Mouse (Mus musculus): ENCODE data around the gene Casp14. TPM values are rescaled to one million over a fixed set of nuclear protein-coding genes. Genes with fewer than 3 reads are reported as not detected.
"Not testable (repeated sequence)": the region's sequence is repeated elsewhere in the genome, so short reads cannot be mapped to it uniquely, and the experiment has no call there.

Gene Casp14
- total RNA-seq, 1 experiment = 0.13 TPM

DNA sequence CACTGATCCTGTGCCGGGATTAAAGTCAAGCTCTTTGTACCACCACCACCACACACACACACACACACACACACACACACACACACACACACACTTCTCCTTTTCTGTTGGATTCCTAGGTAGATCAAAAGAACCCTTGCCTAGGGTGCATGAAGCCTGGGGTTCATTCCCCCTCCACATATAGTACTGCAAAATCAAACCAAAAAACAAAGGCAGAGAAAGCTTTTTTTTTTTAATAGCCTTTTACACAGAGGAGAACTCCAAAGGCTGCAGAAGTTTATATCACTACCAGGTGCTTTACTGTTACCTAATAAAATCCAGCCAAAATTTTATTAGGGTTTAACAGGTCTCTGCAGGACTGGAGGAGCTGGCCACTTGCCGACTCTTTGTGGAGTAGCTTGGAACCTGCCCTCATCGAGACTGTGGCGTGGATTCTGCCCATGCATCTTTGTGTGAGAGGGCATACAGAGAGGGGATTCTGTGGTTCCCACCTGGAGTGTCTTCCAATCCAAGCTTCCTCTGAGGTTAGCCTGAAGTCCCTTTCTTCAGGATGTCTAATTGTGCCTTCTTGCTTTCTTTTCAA is 31.0 kb downstream of the Casp14 start:
- Histone ChIP-seq H3K36me3 (ENCODE audit: control insufficient read depth, insufficient read depth, low read length, poor library complexity, severe bottlenecking) (no peaks in the 10 kb centered on the region), H3K4me3 (ENCODE audit: insufficient read depth in 1 of 2, low read depth in 1 of 2, low read length in 2 of 2, poor library complexity in 1 of 2, severe bottlenecking in 1 of 2) (no peak overlapping the region), H3K9me3 (ENCODE audit: control insufficient read depth, insufficient read depth, low read depth, low read length) (no peaks in the 10 kb centered on the region), H3K27ac (ENCODE audit: insufficient read depth, low read depth, low read length, poor library complexity, severe bottlenecking) (no peak overlapping the region), H3K4me1 (ENCODE audit: control insufficient read depth in 2 of 2, insufficient read depth in 2 of 2, low read length in 2 of 2, poor library complexity in 1 of 2) (no peaks in the 10 kb centered on the region), H3K9ac (ENCODE audit: insufficient read depth, low read depth, low read length, poor library complexity, severe bottlenecking) (no peak overlapping the region)
- no peak for DNase-seq (ENCODE audit: low read depth, low spot score)
- TF ChIP-seq MAFK (IDR thresholded peaks at IDR 0.05; ENCODE audit: insufficient read depth, low read depth, low read length) = no peak
- in situ Hi-C loops (cut with MboI; ENCODE audit: low sequenced_read_pairs in 2 of 2, unreplicated experiment in 2 of 2) = no loop called here

- H3K36me3 ChIP-seq (ENCODE audit: control insufficient read depth, insufficient read depth, low read length, poor library complexity, severe bottlenecking); H3K4me3 ChIP-seq (ENCODE audit: insufficient read depth in 1 of 2, low read depth in 1 of 2, low read length in 2 of 2, poor library complexity in 1 of 2, severe bottlenecking in 1 of 2); in situ Hi-C loops (cut with MboI; ENCODE audit: low sequenced_read_pairs in 2 of 2, unreplicated experiment in 2 of 2); H3K27ac ChIP-seq (ENCODE audit: insufficient read depth, low read depth, low read length, poor library complexity, severe bottlenecking); H3K4me1 ChIP-seq (ENCODE audit: control insufficient read depth in 2 of 2, insufficient read depth in 2 of 2, low read length in 2 of 2, poor library complexity in 1 of 2); H3K9me3 ChIP-seq (ENCODE audit: control insufficient read depth, insufficient read depth, low read depth, low read length); DNase-seq (ENCODE audit: low read depth, low spot score); H3K9ac ChIP-seq (ENCODE audit: insufficient read depth, low read depth, low read length, poor library complexity, severe bottlenecking): not testable (repeated sequence)
- 0 out of 2 replicates have a peak, but pooled peaks have one; percentile 21 for TF ChIP-seq CHD2 (IDR thresholded peaks at IDR 0.05; ENCODE audit: low read depth, low read length)
Observed at GRCm38 (mm10) chr10:78670121-78670520, 48.0 kb downstream of the Casp14 start.

DNA sequence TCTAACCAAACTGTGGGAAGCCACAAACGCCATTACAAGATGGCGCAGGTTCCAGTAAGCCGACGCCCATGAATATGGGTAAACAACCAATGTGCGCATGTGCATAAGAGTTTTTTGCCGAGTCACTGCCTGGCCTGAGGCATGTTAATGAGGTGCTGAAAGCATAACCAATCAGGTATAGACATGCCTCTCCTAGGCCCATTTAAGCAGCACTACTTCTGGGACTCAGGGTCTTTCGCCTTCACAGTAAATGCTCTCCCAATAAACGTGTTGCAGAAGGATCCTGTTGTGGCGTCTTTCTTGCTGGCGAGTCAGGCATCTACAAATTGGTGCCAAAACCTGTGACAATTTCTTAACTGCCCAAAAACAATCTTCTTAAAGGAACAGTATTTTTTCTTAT is 51.4 kb downstream of the Casp14 start:
- H3K27ac ChIP-seq (ENCODE audit: insufficient read depth, low read depth, low read length, poor library complexity, severe bottlenecking); H3K4me1 ChIP-seq (ENCODE audit: control insufficient read depth in 2 of 2, insufficient read depth in 2 of 2, low read length in 2 of 2, poor library complexity in 1 of 2); H3K9me3 ChIP-seq (ENCODE audit: control insufficient read depth, insufficient read depth, low read depth, low read length); H3K4me3 ChIP-seq (ENCODE audit: insufficient read depth in 1 of 2, low read depth in 1 of 2, low read length in 2 of 2, poor library complexity in 1 of 2, severe bottlenecking in 1 of 2); in situ Hi-C loops (cut with MboI; ENCODE audit: low sequenced_read_pairs in 2 of 2, unreplicated experiment in 2 of 2); H3K9ac ChIP-seq (ENCODE audit: insufficient read depth, low read depth, low read length, poor library complexity, severe bottlenecking); DNase-seq (ENCODE audit: low read depth, low spot score); H3K36me3 ChIP-seq (ENCODE audit: control insufficient read depth, insufficient read depth, low read length, poor library complexity, severe bottlenecking): not testable (repeated sequence)
- peak; percentile 60 for TF ChIP-seq MAFK (IDR thresholded peaks at IDR 0.05; ENCODE audit: insufficient read depth, low read depth, low read length)

DNA sequence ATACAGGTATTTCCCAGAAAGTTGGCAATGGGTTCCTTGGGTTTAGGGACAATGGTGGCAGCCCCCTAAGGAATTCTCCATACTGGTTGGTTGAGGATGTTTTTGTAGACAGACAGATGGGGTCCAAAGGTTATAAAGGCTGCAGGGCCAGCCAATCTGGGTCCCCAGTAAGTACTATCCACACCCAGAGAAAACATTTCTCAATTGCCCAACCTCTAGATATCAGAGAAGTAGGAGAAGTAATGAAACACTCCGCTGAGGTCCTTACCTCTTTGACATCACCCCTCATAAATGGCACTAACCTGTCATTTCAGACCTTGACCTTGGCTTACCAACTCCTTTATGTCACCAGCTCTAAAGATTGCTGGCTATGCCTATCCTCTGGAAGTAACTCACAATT is 53.5 kb downstream of the Casp14 start:
- DNase-seq (ENCODE audit: low read depth, low spot score) = no peak
- Histone ChIP-seq H3K4me1 (ENCODE audit: control insufficient read depth in 2 of 2, insufficient read depth in 2 of 2, low read length in 2 of 2, poor library complexity in 1 of 2) (no peaks in the 10 kb centered on the region), H3K27ac (ENCODE audit: insufficient read depth, low read depth, low read length, poor library complexity, severe bottlenecking) (no peak overlapping the region), H3K9ac (ENCODE audit: insufficient read depth, low read depth, low read length, poor library complexity, severe bottlenecking) (no peak overlapping the region), H3K9me3 (ENCODE audit: control insufficient read depth, insufficient read depth, low read depth, low read length) (no peaks in the 10 kb centered on the region), H3K4me3 (ENCODE audit: insufficient read depth in 1 of 2, low read depth in 1 of 2, low read length in 2 of 2, poor library complexity in 1 of 2, severe bottlenecking in 1 of 2) (no peak overlapping the region), H3K36me3 (ENCODE audit: control insufficient read depth, insufficient read depth, low read length, poor library complexity, severe bottlenecking) (no peaks in the 10 kb centered on the region)
- in situ Hi-C loops (cut with MboI; ENCODE audit: low sequenced_read_pairs in 2 of 2, unreplicated experiment in 2 of 2) = no loop called here
- TF ChIP-seq ZC3H11A (IDR thresholded peaks at IDR 0.05; ENCODE audit: borderline replicate concordance, low read depth, low read length) (no peak), HCFC1 (IDR thresholded peaks at IDR 0.05; ENCODE audit: borderline replicate concordance, insufficient read depth, low read length) (no peak)

Other genes with a start within 250 kb of the Casp14 start
- gene Olfr1358, start 200.9 kb downstream of the Casp14 start, total RNA-seq (2012; rRNA removed) = not detected in 2 replicates
- gene Ilvbl, start 143.9 kb downstream of the Casp14 start, total RNA-seq (2012; rRNA removed) = 25.5 and 36.0 TPM in 2 replicates
- 2.2 and 5.4 TPM in 2 replicates for gene Syde1, start 126.3 kb downstream of the Casp14 start, total RNA-seq (2012; rRNA removed)
- not detected in 2 replicates for gene Olfr1357, start 100.2 kb downstream of the Casp14 start, total RNA-seq (2012; rRNA removed)
- 0.21 and 0.31 TPM in 2 replicates for gene Ccdc105, start 34.8 kb upstream of the Casp14 start, total RNA-seq (2012; rRNA removed)
- gene Slc1a6, start 62.2 kb upstream of the Casp14 start, total RNA-seq (2012; rRNA removed) = 1.7 TPM in 2 replicates
- not detected in 2 replicates for gene Olfr1356, start 133.9 kb upstream of the Casp14 start, total RNA-seq (2012; rRNA removed)
- gene Olfr1355, start 157.2 kb upstream of the Casp14 start, total RNA-seq (2012; rRNA removed) = not detected in 2 replicates
- not detected in 2 replicates for gene Olfr1354, start 194.9 kb upstream of the Casp14 start, total RNA-seq (2012; rRNA removed)
- not detected in 2 replicates for gene Olfr8, start 232.3 kb upstream of the Casp14 start, total RNA-seq (2012; rRNA removed)
- not detected in 2 replicates for gene Olfr1353, start 245.0 kb upstream of the Casp14 start, total RNA-seq (2012; rRNA removed)